Mouse (Mus musculus): Measurements from ENCODE around the gene Gpr19.

- TF ChIP-seq POLR2A (IDR thresholded peaks at IDR 0.05; ENCODE audit: extremely low read depth, insufficient read depth, low read length) = no peak
- TF ChIP-seq CTCF (IDR thresholded peaks at IDR 0.05; ENCODE audit: low read depth, low read length) = no peak
These were observed 52.7 kb downstream of the Gpr19 start for GRCm38 (mm10) chr6:134845726-134846125.
